Mouse (Mus musculus): ENCODE measurements around the gene Zdhhc11.

GRCm38 (mm10) chr13:73991267-73991666, 27.6 kb downstream of the Zdhhc11 start:
- TF ChIP-seq CTCF (IDR thresholded peaks at IDR 0.05; ENCODE audit: low read depth, low read length) = no peak
- no peak for TF ChIP-seq POLR2A (IDR thresholded peaks at IDR 0.05; ENCODE audit: extremely low read depth, insufficient read depth, low read length)

Data from liver, adult 2 months (tissue).